Mouse (Mus musculus): Measurements from ENCODE around the gene Golgb1.
"Not testable (repeated sequence)": the region's sequence is repeated elsewhere in the genome, so short reads cannot be mapped to it uniquely, and the experiment has no call there.

Gene Golgb1

DNA sequence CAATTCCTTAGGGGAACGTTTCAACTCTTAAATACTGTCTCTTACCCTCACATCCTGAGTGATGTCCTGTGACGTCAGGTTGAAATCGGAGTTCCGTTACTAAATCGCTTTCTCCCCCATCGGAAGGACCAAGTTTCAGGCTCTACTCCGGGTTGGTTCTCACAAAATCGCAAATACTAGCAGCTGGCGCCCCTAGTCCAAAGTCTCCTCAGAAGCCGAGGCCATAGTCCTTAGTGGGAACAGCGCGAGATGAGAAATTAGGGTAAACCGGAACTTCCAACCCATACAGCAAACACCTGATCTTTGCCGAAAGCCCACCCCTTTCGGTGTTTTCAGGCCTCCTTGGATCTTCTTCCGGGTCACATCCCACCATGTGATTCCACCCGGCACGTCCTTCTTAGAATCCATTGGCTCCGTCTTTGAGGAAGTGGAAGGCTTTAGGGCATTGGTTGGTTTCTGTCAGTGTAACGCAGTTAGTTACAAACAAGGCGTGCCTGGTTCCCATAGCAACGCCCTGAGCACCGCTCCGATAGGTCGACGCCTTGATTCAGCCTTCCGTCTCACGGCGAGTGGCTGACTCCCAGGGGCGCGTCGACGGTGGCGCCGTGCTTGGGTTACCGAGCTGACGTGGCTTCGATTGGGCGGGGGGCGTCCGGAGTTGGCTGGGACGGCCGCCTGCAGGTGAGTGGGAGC, at the start of gene Golgb1, which contains the start of gene Eaf2:
Gene Golgb1 (plus strand): TSS at position 558 of the 693 bp plus-strand sequence.
Gene Eaf2 (minus strand): TSS at position 421 of the 693 bp plus-strand sequence.
- peak; percentile 100 for DNase-seq (ENCODE audit: extremely low read depth, low read depth, low spot score)

DNA sequence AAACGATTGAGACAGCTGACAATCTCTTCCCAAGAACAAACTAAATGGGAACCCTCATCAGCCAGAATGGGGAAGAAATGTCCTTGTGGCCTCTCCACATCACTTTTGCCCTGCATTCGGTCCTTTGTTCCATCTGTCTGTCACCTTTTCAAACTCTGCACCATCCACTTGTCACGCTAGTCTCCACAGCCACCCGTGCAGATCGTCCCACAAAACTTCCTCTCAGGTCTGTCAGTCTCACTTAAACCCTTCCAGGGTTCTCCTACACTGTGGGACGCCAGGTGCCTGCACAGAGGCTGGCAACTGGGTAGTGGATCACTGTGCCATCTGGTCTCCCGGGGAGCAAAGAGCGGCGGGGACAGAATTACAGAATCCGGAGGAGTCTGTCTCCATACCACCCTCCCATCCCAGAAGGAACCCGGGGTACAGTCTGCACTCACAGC, 47.3 kb upstream of the Golgb1 start:
- DNase-seq (ENCODE audit: extremely low read depth, low read depth, low spot score), result no peak

GRCm38 (mm10) chr16:36828054-36828786, 46.7 kb upstream of the Golgb1 start, which contains the start of gene Iqcb1:
TSS of gene Iqcb1 (plus strand) at chr16:36828385.
- DNase-seq (ENCODE audit: extremely low read depth, low read depth, low spot score), result no peak

GRCm38 (mm10) chr16:36828820-36829219, 46.1 kb upstream of the Golgb1 start:
- DNase-seq (ENCODE audit: extremely low read depth, low read depth, low spot score), result no peak

DNA sequence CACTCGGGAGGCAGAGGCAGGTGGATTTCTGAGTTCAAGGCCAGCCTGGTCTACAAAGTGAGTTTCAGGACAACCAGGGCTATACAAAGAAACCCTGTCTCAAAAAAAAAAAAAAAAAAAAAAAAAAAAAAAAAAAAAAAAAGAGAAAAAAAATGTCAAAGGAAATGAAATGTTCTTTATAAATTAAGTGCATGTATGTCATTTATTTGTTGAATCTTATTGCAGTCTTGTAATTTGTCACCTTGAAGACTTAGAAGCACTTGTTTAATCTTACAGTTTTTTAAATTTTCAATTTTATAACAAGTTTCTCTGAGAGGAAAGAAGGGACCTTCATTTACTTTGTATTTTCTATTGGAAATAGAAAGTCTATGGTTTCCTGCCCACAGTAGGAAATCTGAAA, 28.0 kb upstream of the Golgb1 start:
- not testable (repeated sequence) for DNase-seq (ENCODE audit: extremely low read depth, low read depth, low spot score)

- DNase-seq (ENCODE audit: extremely low read depth, low read depth, low spot score), result no peak
These were observed 23.7 kb upstream of the Golgb1 start for GRCm38 (mm10) chr16:36851202-36851601.

GRCm38 (mm10) chr16:36863585-36863984, 11.4 kb upstream of the Golgb1 start:
- no peak for DNase-seq (ENCODE audit: extremely low read depth, low read depth, low spot score)

DNA sequence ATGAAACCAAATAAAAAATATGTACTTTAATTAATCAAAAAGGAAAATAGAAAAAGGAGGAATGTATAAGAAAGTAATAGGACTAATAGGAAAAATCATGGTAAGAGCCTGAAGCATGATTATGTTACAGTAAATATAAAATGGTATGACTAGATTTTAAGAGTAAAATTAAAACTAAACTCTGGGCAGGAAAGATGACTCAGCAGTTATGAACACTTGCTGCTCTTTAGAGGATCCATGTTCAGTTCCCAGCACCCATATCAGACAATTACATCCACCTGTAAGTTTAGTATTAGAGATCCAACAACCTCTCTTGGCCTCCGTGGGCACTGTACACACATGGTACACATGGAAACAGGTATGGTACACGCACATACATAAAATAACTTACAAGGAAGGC, 5.5 kb upstream of the Golgb1 start:
- DNase-seq (ENCODE audit: extremely low read depth, low read depth, low spot score), result no peak

GRCm38 (mm10) chr16:36875276-36875851, 424 bp downstream of the Golgb1 start:
- DNase-seq (ENCODE audit: extremely low read depth, low read depth, low spot score), result no peak

DNA sequence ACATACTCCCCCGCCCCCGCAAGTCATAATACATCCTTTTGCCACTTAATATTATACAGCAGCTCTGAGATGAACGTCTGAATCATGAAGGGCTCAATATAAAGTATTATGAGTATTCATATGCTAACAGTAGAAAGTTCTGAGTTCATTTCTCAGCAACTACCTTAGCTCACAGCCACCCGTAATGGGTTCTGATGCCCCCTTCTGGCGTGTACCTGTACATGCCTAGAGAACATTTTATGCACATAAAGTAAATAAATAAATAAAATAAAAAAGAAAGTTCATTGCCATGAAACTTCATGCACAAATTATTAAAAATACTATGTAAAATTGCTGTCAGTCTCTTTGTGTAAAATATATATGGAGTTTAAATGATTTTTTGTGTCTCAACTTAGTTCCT, 2.4 kb downstream of the Golgb1 start:
- no peak for DNase-seq (ENCODE audit: extremely low read depth, low read depth, low spot score)

- no peak for DNase-seq (ENCODE audit: extremely low read depth, low read depth, low spot score)
These were observed 7.9 kb downstream of the Golgb1 start for GRCm38 (mm10) chr16:36882737-36883343.

- no peak for DNase-seq (ENCODE audit: extremely low read depth, low read depth, low spot score)
These were observed 9.9 kb downstream of the Golgb1 start for GRCm38 (mm10) chr16:36884881-36885280.

DNA sequence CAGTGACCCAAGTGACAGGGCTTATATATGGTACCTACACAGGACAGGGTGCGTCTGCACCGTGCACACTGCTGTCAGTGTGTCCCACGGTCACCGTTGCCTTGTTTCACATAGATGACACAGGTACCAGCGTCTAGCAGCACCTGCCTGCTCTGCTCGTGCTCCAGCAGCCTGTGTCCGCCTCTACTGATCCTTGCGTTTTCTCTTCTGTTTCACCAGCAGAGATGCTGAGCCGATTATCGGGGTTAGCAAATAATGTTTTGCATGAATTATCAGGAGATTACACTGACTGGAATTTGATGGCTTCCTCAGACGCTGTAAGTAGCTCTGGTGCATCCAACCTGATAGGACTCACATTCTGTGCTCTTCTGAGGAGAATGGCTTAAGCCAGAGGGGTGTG, 11.0 kb downstream of the Golgb1 start:
- DNase-seq (ENCODE audit: extremely low read depth, low read depth, low spot score), result no peak

GRCm38 (mm10) chr16:36887546-36887945, 12.6 kb downstream of the Golgb1 start:
- DNase-seq (ENCODE audit: extremely low read depth, low read depth, low spot score), result no peak

DNA sequence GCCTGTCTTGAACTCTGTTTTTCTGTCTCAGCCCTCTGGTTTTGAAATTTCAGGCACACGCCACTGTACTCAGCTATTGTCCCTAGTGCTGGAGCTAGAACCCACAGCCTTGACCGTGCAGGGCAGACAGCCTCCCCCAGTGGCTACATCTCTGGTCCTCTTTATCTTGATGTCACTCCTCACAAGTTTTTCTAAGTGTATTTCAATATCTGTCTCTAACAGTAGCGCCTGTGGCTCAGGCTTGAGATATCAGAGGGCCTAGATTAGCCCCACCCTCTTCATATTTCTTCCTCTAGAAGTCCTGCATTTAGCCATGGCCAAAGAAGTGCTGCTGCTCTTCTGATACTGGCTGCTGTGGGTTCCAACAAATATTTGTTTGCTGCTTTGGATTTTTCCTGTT, 15.6 kb downstream of the Golgb1 start:
- DNase-seq (ENCODE audit: extremely low read depth, low read depth, low spot score), result no peak

DNA sequence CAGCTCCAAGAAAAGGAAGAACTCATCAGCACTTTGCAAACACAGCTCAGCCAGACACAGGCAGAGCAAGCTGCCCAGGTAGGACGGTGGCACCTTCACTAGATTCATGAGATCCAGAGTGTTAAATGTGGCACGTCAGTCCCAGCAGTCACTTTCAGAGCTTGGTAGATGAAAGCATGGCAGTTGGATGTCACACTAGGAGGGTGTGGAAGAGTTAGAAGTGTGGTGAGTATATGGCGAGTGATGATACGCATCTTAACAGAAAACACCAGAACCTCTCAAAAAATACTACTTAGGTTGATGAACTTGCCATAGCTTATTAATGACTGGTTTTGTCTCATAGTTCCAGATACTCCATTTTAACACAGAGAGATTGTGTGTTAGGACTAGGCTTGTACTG, 16.5 kb downstream of the Golgb1 start:
- no peak for DNase-seq (ENCODE audit: extremely low read depth, low read depth, low spot score)

DNA sequence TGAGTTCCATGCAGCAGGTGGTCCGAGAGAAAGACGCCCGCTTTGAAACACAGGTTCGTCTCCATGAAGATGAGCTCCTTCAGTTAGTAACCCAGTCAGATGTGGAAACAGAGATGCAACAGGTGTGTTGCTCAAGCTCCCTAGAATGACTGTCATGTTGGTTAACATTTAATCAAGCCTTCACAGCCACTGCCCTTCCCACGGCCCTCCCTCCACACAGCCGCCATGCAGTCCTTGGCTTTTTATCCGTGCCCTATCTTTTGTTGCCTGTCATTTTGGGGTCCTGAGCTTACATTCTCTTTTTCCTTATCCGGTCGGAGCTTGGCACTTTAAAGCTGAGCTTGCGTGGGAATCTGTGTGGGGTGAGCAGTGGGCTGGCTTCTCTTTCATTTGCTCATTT, 18.4 kb downstream of the Golgb1 start:
- DNase-seq (ENCODE audit: extremely low read depth, low read depth, low spot score), result no peak

DNA sequence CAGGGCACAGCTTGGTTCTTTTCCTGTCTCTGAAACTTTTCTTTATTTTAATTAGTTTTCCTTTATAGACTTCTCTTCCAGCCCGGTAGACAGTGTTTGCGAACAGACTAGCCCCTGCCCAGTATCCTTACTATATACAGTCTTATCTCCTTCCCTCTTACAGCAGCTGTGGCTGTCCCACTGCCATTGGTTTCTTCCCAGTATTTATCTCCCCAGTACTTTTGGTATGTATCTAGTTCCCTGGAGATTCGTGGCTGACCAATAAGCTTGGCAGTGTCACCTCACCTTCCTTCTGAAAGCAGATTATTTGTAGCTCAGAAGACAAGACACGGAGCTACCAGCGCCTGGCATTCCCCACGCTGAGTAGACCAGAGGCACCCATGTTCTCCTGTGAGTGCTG, 21.8 kb downstream of the Golgb1 start:
- no peak for DNase-seq (ENCODE audit: extremely low read depth, low read depth, low spot score)

DNA sequence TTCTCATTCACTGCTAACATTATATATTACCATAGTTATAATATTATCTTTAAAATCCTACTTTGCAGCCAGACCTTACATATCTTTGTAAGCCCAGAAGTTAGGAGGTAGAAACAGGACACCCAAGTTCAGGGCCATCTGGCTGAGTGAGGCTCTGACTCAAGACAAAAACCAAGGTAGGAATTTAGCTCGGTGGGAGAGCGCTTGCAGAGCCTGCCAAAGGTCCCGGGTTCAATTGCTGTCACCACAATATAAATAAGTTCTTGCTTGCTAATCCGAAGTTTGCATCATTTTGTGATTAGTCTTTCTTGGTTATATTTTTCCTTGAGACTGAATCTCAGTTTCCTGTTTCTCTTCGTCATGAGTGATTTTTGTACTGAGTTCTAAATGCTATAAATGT, 28.2 kb downstream of the Golgb1 start:
- DNase-seq (ENCODE audit: extremely low read depth, low read depth, low spot score), result no peak

- DNase-seq (ENCODE audit: extremely low read depth, low read depth, low spot score), result no peak
These were observed 37.0 kb downstream of the Golgb1 start for GRCm38 (mm10) chr16:36911909-36912308.

DNA sequence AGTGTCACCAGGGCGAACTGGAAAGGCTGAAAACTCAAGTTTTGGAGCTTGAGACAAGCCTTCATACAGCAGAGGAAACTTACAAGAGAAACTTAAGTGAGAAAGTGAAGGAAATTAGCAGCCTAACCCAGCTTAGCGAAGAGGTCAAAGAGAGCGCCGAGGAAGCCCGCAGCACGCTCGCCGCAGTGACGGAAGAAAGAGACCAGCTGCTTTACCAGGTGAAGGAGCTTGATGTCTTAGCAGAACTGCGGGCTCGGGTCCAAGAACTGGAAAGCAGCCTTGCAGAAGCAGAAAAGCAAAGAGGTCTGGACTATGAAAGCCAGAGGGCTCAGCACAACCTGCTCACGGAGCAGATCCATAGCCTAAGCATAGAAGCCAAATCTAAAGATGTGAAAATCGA, 37.4 kb downstream of the Golgb1 start:
- DNase-seq (ENCODE audit: extremely low read depth, low read depth, low spot score), result no peak

DNA sequence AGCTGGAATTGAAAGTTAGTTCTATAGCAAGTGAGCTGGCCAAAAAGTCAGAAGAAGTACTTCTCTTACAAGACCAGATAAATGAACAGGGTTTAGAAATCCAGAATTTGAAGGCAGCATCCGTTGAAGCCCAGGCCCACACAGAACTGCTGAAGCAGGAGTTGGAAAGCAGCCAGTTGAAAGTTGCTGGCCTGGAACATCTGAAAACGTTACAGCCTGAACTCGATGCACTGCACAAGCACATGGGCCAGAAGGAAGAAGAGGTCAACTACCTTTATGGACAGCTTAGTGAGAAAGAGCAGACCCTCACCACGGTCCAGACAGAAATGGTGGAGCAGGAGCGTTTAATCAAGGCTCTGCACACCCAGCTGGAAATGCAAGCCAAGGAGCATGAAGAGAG, 39.3 kb downstream of the Golgb1 start:
- no peak for DNase-seq (ENCODE audit: extremely low read depth, low read depth, low spot score)
